Mouse (Mus musculus): ENCODE data around the gene Tomm20l. TPM values are rescaled to one million over a fixed set of nuclear protein-coding genes. Genes with fewer than 3 reads are reported as not detected.

The Tomm20l gene
- polyA plus RNA-seq, 1 experiment from 2014 or later = not detected

Other genes with a start within 250 kb of the Tomm20l start
- 210 and 242 TPM in 2 replicates for gene Actr10, start 173.6 kb upstream of the Tomm20l start, polyA plus RNA-seq (2014; fragmentation: Nextera tagmentation; extraction: Ambion mirVana)
- gene Psma3, start 136.8 kb upstream of the Tomm20l start, polyA plus RNA-seq (2014; fragmentation: Nextera tagmentation; extraction: Ambion mirVana) = 542 and 609 TPM in 2 replicates
- 44.9 and 45.0 TPM in 2 replicates for gene Arid4a, start 95.4 kb upstream of the Tomm20l start, polyA plus RNA-seq (2014; fragmentation: Nextera tagmentation; extraction: Ambion mirVana)
- 116 and 140 TPM in 2 replicates for gene Timm9, start 25.3 kb downstream of the Tomm20l start, polyA plus RNA-seq (2014; fragmentation: Nextera tagmentation; extraction: Ambion mirVana)
- 13.8 and 15.7 TPM in 2 replicates for gene 2700049A03Rik, start 25.4 kb downstream of the Tomm20l start, polyA plus RNA-seq (2014; fragmentation: Nextera tagmentation; extraction: Ambion mirVana)
- gene Dact1, start 198.5 kb downstream of the Tomm20l start, polyA plus RNA-seq (2014; fragmentation: Nextera tagmentation; extraction: Ambion mirVana) = 23.4 and 32.3 TPM in 2 replicates

Measured in neural tube, embryonic 14.5 days (tissue).